Mouse (Mus musculus): ENCODE data around the gene Cnksr3. TPM values are rescaled to one million over a fixed set of nuclear protein-coding genes. Genes with fewer than 3 reads are reported as not detected.

The Cnksr3 gene
- polyA plus RNA-seq, 1 experiment from 2014 or later, result 4.8 TPM

DNA sequence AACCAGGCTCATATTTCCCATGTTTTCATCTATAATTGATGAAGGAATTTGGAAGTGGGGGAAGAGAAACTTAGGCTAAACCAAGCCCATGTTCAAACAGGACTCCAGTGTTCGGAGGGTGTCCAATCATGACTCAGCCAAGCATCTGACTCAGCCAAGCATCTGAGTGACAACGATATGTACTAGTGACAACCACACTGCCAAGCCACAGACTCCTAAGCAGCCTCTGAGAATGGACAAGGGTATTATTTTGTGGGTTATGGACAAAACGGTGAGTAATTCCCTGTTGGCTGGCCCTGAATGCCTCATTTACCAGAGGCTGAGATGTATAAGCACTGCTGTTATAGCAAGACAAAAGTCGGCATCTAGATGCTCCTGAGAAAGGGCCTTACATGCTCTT lies 98.3 kb downstream of the Cnksr3 start:
- no peak overlapping the region for H3K27ac ChIP-seq
- H3K4me2 ChIP-seq, result no peak overlapping the region
- no peak overlapping the region for H3K4me3 ChIP-seq
- 64% methylated on average over 4 of the region's 4 CpGs for WGBS (ENCODE audit: insufficient replicate concordance)
- H3K36me3 ChIP-seq, result peaks cover 9% of the 10 kb centered on the region
- no peaks in the 10 kb centered on the region for H3K27me3 ChIP-seq (replicated peaks)
- ATAC-seq, result no peak
- H3K9me3 ChIP-seq (replicated peaks), result no peaks in the 10 kb centered on the region
- no peak overlapping the region for H3K9ac ChIP-seq
- H3K4me1 ChIP-seq, result peaks cover 2% of the 10 kb centered on the region; the same call in 1 of the 2 replicates

DNA sequence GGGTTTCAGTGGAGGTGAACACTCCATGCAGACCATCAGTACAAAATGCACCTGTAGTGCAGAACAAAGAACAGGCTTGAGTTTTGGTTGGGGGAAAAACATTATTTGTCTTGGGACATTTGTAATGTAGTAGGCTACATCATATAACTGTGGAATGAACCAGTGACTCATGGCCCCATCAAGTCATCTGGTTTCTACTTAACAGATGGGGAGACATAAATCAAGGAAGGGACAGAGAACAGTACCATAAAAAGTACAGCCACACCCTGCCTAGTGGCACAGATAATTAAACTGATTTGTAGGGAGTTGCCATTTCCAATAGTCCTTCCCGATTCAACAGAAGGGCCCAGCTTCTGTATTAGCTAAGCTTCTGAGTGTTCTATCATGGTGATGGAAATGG lies 98.9 kb downstream of the Cnksr3 start:
- H3K9ac ChIP-seq, result no peak overlapping the region
- no peak for ATAC-seq
- no peaks in the 10 kb centered on the region for H3K27me3 ChIP-seq (replicated peaks)
- WGBS (ENCODE audit: insufficient replicate concordance), result 55% methylated on average over 1 of the region's 1 CpGs
- H3K27ac ChIP-seq, result no peak overlapping the region
- H3K4me3 ChIP-seq, result no peak overlapping the region
- no peaks in the 10 kb centered on the region for H3K9me3 ChIP-seq (replicated peaks)
- H3K4me1 ChIP-seq, result no peaks in the 10 kb centered on the region
- H3K4me2 ChIP-seq, result no peak overlapping the region
- H3K36me3 ChIP-seq, result peaks cover 3% of the 10 kb centered on the region; the same call in 1 of the 2 replicates

GRCm38 (mm10) chr10:7111462-7112000 lies 100.5 kb downstream of the Cnksr3 start:
- H3K36me3 ChIP-seq, result no peaks in the 10 kb centered on the region
- no peak overlapping the region for H3K4me2 ChIP-seq
- no peak overlapping the region for H3K9ac ChIP-seq
- no peak for ATAC-seq
- no peaks in the 10 kb centered on the region for H3K4me1 ChIP-seq
- WGBS (ENCODE audit: insufficient replicate concordance), result 81% methylated on average over 6 of the region's 6 CpGs
- H3K27ac ChIP-seq, result no peak overlapping the region
- no peaks in the 10 kb centered on the region for H3K27me3 ChIP-seq (replicated peaks)
- no peaks in the 10 kb centered on the region for H3K9me3 ChIP-seq (replicated peaks)
- H3K4me3 ChIP-seq, result no peak overlapping the region

- 68% methylated on average over 1 of the region's 1 CpGs for WGBS (ENCODE audit: insufficient replicate concordance)
- Histone ChIP-seq H3K9me3 (replicated peaks) (no peaks in the 10 kb centered on the region), H3K9ac (no peak overlapping the region), H3K36me3 (no peaks in the 10 kb centered on the region), H3K27ac (no peak overlapping the region), H3K4me2 (no peak overlapping the region), H3K4me1 (no peaks in the 10 kb centered on the region), H3K4me3 (no peak overlapping the region), H3K27me3 (replicated peaks) (no peaks in the 10 kb centered on the region)
- ATAC-seq, result no peak
Observed at GRCm38 (mm10) chr10:7103872-7104271, 108.2 kb downstream of the Cnksr3 start.

DNA sequence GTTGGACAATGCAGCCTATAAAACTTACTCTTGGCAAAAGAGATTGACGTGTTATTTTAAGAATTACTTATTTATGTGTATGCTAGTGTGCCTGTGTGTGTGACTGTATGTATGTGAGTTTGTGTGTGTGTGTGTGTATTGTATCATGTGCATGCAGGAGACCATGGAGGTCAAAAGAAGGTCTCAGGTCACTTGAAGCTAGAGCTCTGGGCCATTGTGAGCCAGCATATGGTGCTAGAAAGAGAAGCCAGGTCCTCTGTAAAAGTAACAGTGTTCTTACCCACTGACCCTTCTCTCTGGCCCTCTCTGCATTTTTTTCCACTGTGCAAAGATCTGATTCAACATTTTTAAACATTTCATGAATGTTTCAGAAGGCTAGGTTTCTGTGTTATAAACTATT lies 134.1 kb downstream of the Cnksr3 start:
- ATAC-seq, result no peak
- Histone ChIP-seq H3K36me3 (no peaks in the 10 kb centered on the region), H3K9me3 (replicated peaks) (no peaks in the 10 kb centered on the region)

GRCm38 (mm10) chr10:7077389-7077808 lies 134.6 kb downstream of the Cnksr3 start:
- no peaks in the 10 kb centered on the region for H3K36me3 ChIP-seq
- WGBS (ENCODE audit: insufficient replicate concordance), result 60% methylated on average over 7 of the region's 7 CpGs
- no peaks in the 10 kb centered on the region for H3K9me3 ChIP-seq (replicated peaks)
- H3K27ac ChIP-seq, result no peak overlapping the region
- H3K27me3 ChIP-seq (replicated peaks), result no peaks in the 10 kb centered on the region
- ATAC-seq, result no peak
- H3K4me1 ChIP-seq, result no peaks in the 10 kb centered on the region
- no peak overlapping the region for H3K4me2 ChIP-seq
- no peak overlapping the region for H3K9ac ChIP-seq
- H3K4me3 ChIP-seq, result no peak overlapping the region

More for the DNA sequence above, 134.1 kb downstream of the Cnksr3 start:
- no peaks in the 10 kb centered on the region for H3K27me3 ChIP-seq (replicated peaks)
- no peak overlapping the region for H3K9ac ChIP-seq
- H3K27ac ChIP-seq, result no peak overlapping the region
- H3K4me3 ChIP-seq, result no peak overlapping the region
- no peaks in the 10 kb centered on the region for H3K4me1 ChIP-seq
- no peak overlapping the region for H3K4me2 ChIP-seq
- WGBS (ENCODE audit: insufficient replicate concordance), result 81% methylated on average over 1 of the region's 1 CpGs

DNA sequence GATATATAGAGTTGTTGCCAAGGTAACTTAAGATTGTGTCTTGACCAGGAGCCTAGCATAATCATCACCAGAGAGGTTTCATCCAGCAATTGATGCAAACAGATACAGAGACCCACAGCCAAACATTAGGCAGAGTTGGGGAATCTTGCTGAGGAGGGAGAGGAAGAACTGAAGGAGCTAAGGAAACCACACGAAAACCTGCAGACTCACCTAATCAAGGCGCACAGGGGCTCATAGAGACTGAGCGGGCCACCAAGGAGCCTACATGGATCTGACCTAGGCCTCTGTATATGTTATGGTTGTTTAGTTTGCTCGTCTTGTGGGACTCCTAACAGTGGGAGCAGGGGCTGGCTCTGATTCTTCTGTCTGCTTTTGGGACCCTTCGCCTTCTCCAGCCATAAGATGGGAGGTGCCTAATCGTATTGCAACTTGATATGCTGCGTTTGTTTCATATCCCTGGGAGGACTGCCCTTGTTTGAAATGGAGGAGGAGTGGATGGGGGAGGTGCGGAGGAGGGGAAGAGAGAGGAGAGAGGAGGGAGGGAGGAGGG lies 135.3 kb downstream of the Cnksr3 start:
- no peak for ATAC-seq
- H3K4me2 ChIP-seq, result no peak overlapping the region

GRCm38 (mm10) chr10:7076201-7076600 lies 135.8 kb downstream of the Cnksr3 start:
- Histone ChIP-seq H3K27me3 (replicated peaks) (no peaks in the 10 kb centered on the region), H3K4me2 (no peak overlapping the region), H3K4me3 (no peak overlapping the region), H3K9me3 (replicated peaks) (no peaks in the 10 kb centered on the region), H3K4me1 (no peaks in the 10 kb centered on the region), H3K36me3 (no peaks in the 10 kb centered on the region), H3K27ac (no peak overlapping the region), H3K9ac (no peak overlapping the region)
- no peak for ATAC-seq
- WGBS (ENCODE audit: insufficient replicate concordance), result 11% methylated on average over 8 of the region's 8 CpGs

More for the DNA sequence above, 135.3 kb downstream of the Cnksr3 start:
- Histone ChIP-seq H3K36me3 (no peaks in the 10 kb centered on the region), H3K4me1 (no peaks in the 10 kb centered on the region), H3K27me3 (replicated peaks) (no peaks in the 10 kb centered on the region), H3K9ac (no peak overlapping the region), H3K4me3 (no peak overlapping the region), H3K9me3 (replicated peaks) (no peaks in the 10 kb centered on the region), H3K27ac (no peak overlapping the region)
- 54% methylated on average over 7 of the region's 8 CpGs for WGBS (ENCODE audit: insufficient replicate concordance)

- H3K27me3 ChIP-seq (replicated peaks), result no peaks in the 10 kb centered on the region
- WGBS (ENCODE audit: insufficient replicate concordance), result 74% methylated on average over 2 of the region's 2 CpGs
- H3K4me2 ChIP-seq, result no peak overlapping the region
- no peak overlapping the region for H3K9ac ChIP-seq
- H3K36me3 ChIP-seq, result no peaks in the 10 kb centered on the region
- no peaks in the 10 kb centered on the region for H3K4me1 ChIP-seq
- H3K9me3 ChIP-seq (replicated peaks), result no peaks in the 10 kb centered on the region
- H3K27ac ChIP-seq, result no peak overlapping the region
- no peak for ATAC-seq
- H3K4me3 ChIP-seq, result no peak overlapping the region
Observed at GRCm38 (mm10) chr10:7075661-7076060, 136.4 kb downstream of the Cnksr3 start.

GRCm38 (mm10) chr10:7074231-7074630 lies 137.8 kb downstream of the Cnksr3 start:
- Histone ChIP-seq H3K27ac (no peak overlapping the region), H3K4me1 (no peaks in the 10 kb centered on the region), H3K9ac (no peak overlapping the region), H3K4me2 (no peak overlapping the region), H3K36me3 (no peaks in the 10 kb centered on the region), H3K4me3 (no peak overlapping the region), H3K9me3 (replicated peaks) (no peaks in the 10 kb centered on the region), H3K27me3 (replicated peaks) (no peaks in the 10 kb centered on the region)
- WGBS (ENCODE audit: insufficient replicate concordance), result 46% methylated on average over 2 of the region's 2 CpGs
- no peak for ATAC-seq

DNA sequence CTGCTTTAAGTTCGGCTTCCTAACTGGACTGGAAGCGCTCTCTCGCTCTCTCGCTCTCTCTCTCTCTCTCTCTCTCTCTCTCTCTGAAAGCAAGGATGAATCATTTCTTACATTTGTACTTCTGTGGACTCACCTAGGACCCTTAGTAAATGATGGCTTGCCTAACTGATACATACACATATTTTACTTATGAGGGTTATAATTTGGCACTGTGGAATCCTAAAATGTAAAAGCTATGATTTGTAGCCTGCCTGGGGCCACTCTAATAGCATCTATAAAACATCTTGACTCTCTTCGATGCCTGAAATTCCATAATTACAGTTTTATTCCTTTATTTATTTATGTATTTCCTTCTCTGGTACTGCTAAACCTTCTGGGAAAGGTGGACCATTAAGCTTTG lies 141.1 kb downstream of the Cnksr3 start:
- H3K4me3 ChIP-seq, result no peak overlapping the region
- H3K36me3 ChIP-seq, result no peaks in the 10 kb centered on the region
- ATAC-seq, result no peak
- no peak overlapping the region for H3K9ac ChIP-seq
- H3K9me3 ChIP-seq (replicated peaks), result no peaks in the 10 kb centered on the region
- 74% methylated on average over 5 of the region's 5 CpGs for WGBS (ENCODE audit: insufficient replicate concordance)
- H3K27me3 ChIP-seq (replicated peaks), result no peaks in the 10 kb centered on the region
- H3K27ac ChIP-seq, result no peak overlapping the region
- no peaks in the 10 kb centered on the region for H3K4me1 ChIP-seq
- H3K4me2 ChIP-seq, result no peak overlapping the region

- Histone ChIP-seq H3K9me3 (replicated peaks) (no peaks in the 10 kb centered on the region), H3K4me2 (no peak overlapping the region), H3K36me3 (no peaks in the 10 kb centered on the region), H3K27me3 (replicated peaks) (no peaks in the 10 kb centered on the region), H3K4me1 (no peaks in the 10 kb centered on the region), H3K27ac (no peak overlapping the region), H3K9ac (no peak overlapping the region), H3K4me3 (no peak overlapping the region)
- WGBS (ENCODE audit: insufficient replicate concordance), result 56% methylated on average over 8 of the region's 8 CpGs
- ATAC-seq, result no peak
Observed at GRCm38 (mm10) chr10:7070100-7070835, 141.8 kb downstream of the Cnksr3 start.

All from liver, embryonic 12.5 days (tissue).